Comparison of ENCODE assay signal across 25 mouse cellular contexts in the genomic region with DNA sequence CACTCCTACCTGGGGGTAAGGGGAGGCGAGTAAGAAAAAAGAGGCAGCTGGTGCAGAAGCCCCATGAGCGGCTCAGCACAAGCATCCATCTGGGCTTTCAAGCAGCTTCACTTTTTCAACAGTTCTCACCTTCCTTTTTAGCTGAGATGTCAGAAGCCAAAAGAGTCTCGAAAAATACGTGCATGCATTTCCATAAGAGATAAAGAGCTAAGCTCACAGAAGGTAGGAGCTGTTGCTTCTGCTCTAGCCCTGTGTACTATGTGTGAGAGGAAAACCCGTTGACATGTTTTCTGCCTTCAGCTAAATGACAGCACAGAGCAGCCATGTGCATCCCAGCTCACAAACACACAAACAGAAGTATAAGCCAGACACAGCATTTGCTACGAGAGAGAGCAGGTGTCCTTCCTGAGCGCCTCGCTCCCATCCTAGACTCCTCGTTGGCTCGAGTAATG.
DNase-seq lines count a peak whose midpoint lies in the region; ATAC-seq and TF ChIP-seq lines count a peak whose summit lies in the region.
"Had no signal": no experiment of that assay in that cellular context is flagged by ENCODE, and none has a peak within 500 bp of the region (broad histone marks: within the 10 kb centered on the region; RNA-seq: fewer than 3 reads in every experiment).

No protein-coding gene starts in this region.

- peak; percentile 87 for ATAC-seq in forebrain, embryonic 13.5 days
- ATAC-seq in forebrain, embryonic 11.5 days (replicated peaks; ENCODE audit: low FRiP score), result no peak
- ATAC-seq in liver, embryonic 14.5 days (ENCODE audit: insufficient read depth), result no peak
- ATAC-seq: hindbrain, embryonic 16.5 days; intestine, embryonic 15.5 days; lung, postnatal 0 days had no signal

- H3K4me2 ChIP-seq in forebrain, embryonic 13.5 days, result no peak overlapping the region
- H3K4me2 ChIP-seq in forebrain, embryonic 11.5 days (ENCODE audit: low read depth, low read length, severe bottlenecking), result no peak overlapping the region
- H3K4me2 ChIP-seq in liver, embryonic 14.5 days (ENCODE audit: low read depth), result no peak overlapping the region
- H3K4me2 ChIP-seq: heart, embryonic 12.5 days; intestine, embryonic 15.5 days; neural tube, embryonic 15.5 days had no signal

- TF ChIP-seq CTCF in liver, embryonic 14.5 days (IDR thresholded peaks at IDR 0.05; ENCODE audit: low read depth), result no peak

- no peak for DNase-seq in forebrain, embryonic 11.5 days (ENCODE audit: low spot score)
- DNase-seq in layer of hippocampus, adult 9-11 months, result peak; percentile 32
- no peak for DNase-seq in layer of hippocampus, postnatal 10 days (ENCODE audit: low spot score in 2 of 2)
- DNase-seq in liver, embryonic 14.5 days (ENCODE audit: low read depth in 3 of 3, low spot score in 3 of 3), result no peak
- no peak for DNase-seq in liver
- peak; percentile 66 for DNase-seq in telencephalon, adult 2 months (ENCODE audit: low read depth, low spot score)
- no peak for DNase-seq in embryo, embryonic 10.5 days (ENCODE audit: low spot score)
- DNase-seq: adrenal gland, postnatal 10 days; cerebellum, adult 9-10 months; gastrocnemius, postnatal 10 days; heart, postnatal 10 days; kidney, adult 8-10 months; kidney, postnatal 10 days; thymus, adult 2 months; thymus, postnatal 4 days had no signal

- no peak for TF ChIP-seq EP300 in liver, embryonic 14.5 days (IDR thresholded peaks at IDR 0.05; ENCODE audit: low read depth)

- H3K9ac ChIP-seq in forebrain, embryonic 13.5 days, result no peak overlapping the region
- no peak overlapping the region for H3K9ac ChIP-seq in forebrain, embryonic 11.5 days (ENCODE audit: low read length)
- H3K9ac ChIP-seq in liver, embryonic 14.5 days (replicated peaks), result no peak overlapping the region; the same call in 1 of the 2 replicates
- H3K9ac ChIP-seq: heart, embryonic 12.5 days; intestine, embryonic 15.5 days; neural tube, embryonic 15.5 days had no signal

- no peak overlapping the region for H3K4me3 ChIP-seq in forebrain, embryonic 13.5 days
- H3K4me3 ChIP-seq in forebrain, embryonic 11.5 days (ENCODE audit: low read depth, low read length), result no peak overlapping the region
- no peak overlapping the region for H3K4me3 ChIP-seq in liver, embryonic 14.5 days (ENCODE audit: insufficient read depth in 1 of 2, low read depth in 2 of 2, low read length in 2 of 2)
- H3K4me3 ChIP-seq: embryonic facial prominence, embryonic 10.5 days; heart, embryonic 12.5 days; hindbrain, embryonic 10.5 days; intestine, embryonic 15.5 days; limb, embryonic 10.5 days; neural tube, embryonic 15.5 days had no signal

- H3K27me3 ChIP-seq in forebrain, embryonic 13.5 days, result no peaks in the 10 kb centered on the region
- no peaks in the 10 kb centered on the region for H3K27me3 ChIP-seq in forebrain, embryonic 11.5 days (ENCODE audit: control insufficient read depth, insufficient read depth, low read length)
- H3K27me3 ChIP-seq in liver, embryonic 14.5 days (ENCODE audit: control insufficient read depth, insufficient read depth, low read length), result no peaks in the 10 kb centered on the region
- H3K27me3 ChIP-seq: intestine, embryonic 15.5 days; neural tube, embryonic 15.5 days had no signal

- WGBS in forebrain, embryonic 13.5 days, result 80% methylated on average over 10 of the region's 10 CpGs
- 90% methylated on average over 10 of the region's 10 CpGs for WGBS in forebrain, embryonic 11.5 days
- WGBS in liver, embryonic 14.5 days (ENCODE audit: insufficient replicate concordance), result 67% methylated on average over 10 of the region's 10 CpGs

- H3K27ac ChIP-seq in forebrain, embryonic 13.5 days, result no peak overlapping the region
- H3K27ac ChIP-seq in forebrain, embryonic 11.5 days (ENCODE audit: low read depth, low read length), result no peak overlapping the region
- peak overlapping the region; percentile 100 for H3K27ac ChIP-seq in liver, embryonic 14.5 days
- H3K27ac ChIP-seq: embryonic facial prominence, embryonic 10.5 days; hindbrain, embryonic 10.5 days; intestine, embryonic 15.5 days; limb, embryonic 10.5 days; macrophage; neural tube, embryonic 15.5 days had no signal

- no peaks in the 10 kb centered on the region for H3K36me3 ChIP-seq in forebrain, embryonic 13.5 days (ENCODE audit: poor library complexity, severe bottlenecking)
- no peaks in the 10 kb centered on the region for H3K36me3 ChIP-seq in forebrain, embryonic 11.5 days (ENCODE audit: control insufficient read depth, insufficient read depth, low read length)
- H3K36me3 ChIP-seq in liver, embryonic 14.5 days (replicated peaks; ENCODE audit: control insufficient read depth, insufficient read depth, low read depth), result no peaks in the 10 kb centered on the region
- H3K36me3 ChIP-seq: embryonic facial prominence, embryonic 10.5 days; heart, embryonic 12.5 days; hindbrain, embryonic 10.5 days; intestine, embryonic 15.5 days; limb, embryonic 10.5 days; neural tube, embryonic 15.5 days had no signal

- no peaks in the 10 kb centered on the region for H3K9me3 ChIP-seq in forebrain, embryonic 13.5 days (replicated peaks)
- no peaks in the 10 kb centered on the region for H3K9me3 ChIP-seq in forebrain, embryonic 11.5 days (ENCODE audit: control insufficient read depth, low read length)
- no peaks in the 10 kb centered on the region for H3K9me3 ChIP-seq in liver, embryonic 14.5 days (ENCODE audit: control insufficient read depth, low read length)
- H3K9me3 ChIP-seq: embryonic facial prominence, embryonic 10.5 days; heart, embryonic 12.5 days; hindbrain, embryonic 10.5 days; intestine, embryonic 15.5 days; limb, embryonic 10.5 days; neural tube, embryonic 15.5 days had no signal

- peaks cover 9% of the 10 kb centered on the region for H3K4me1 ChIP-seq in forebrain, embryonic 13.5 days
- H3K4me1 ChIP-seq in forebrain, embryonic 11.5 days (replicated peaks; ENCODE audit: control insufficient read depth, insufficient read depth, low read length), result no peaks in the 10 kb centered on the region
- peaks cover 49 to 63% of the 10 kb centered on the region in 2 experiments for H3K4me1 ChIP-seq in liver, embryonic 14.5 days (replicated peaks; ENCODE audit: control insufficient read depth in 2 of 2, insufficient read depth in 2 of 2, low read length in 1 of 2)
- H3K4me1 ChIP-seq: intestine, embryonic 15.5 days had no signal

Comparison
In these comparisons a context has a peak if more than half of its experiments do, and no peak if none do; other contexts are left out.
1. DNase-seq: peak in layer of hippocampus, adult 9-11 months (single experiment) and telencephalon, adult 2 months (single experiment); none in forebrain, embryonic 11.5 days (single experiment), layer of hippocampus, postnatal 10 days (0 of 2), liver, embryonic 14.5 days (0 of 3), liver (single experiment) and embryo, embryonic 10.5 days (single experiment).